Comparison of ENCODE assay signal across 12 mouse cellular contexts in the genomic region with DNA sequence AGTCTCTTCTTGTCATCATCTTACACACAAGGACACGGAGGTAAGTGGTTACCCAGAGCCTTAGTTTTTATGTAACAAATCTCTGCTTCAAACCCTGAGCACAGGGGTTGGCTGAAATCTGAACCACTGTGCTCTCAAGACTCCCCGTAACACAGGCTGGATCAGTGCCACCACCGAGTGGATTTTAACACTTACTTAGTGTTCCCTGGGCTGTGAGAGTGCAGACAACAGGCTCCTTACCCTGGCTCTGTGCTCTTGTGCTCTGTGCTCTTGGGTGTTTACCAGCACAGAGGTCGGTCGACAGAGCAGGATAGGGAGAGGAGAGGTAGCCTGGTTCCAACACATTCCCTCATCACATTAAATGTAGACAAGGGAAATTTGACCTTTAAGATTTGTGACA.
DNase-seq lines count a peak whose midpoint lies in the region; ATAC-seq lines count a peak whose summit lies in the region.
"Had no signal": no experiment of that assay in that cellular context is flagged by ENCODE, and none has a peak within 500 bp of the region (broad histone marks: within the 10 kb centered on the region; RNA-seq: fewer than 3 reads in every experiment).

No protein-coding gene starts in this region.

- H3K36me3 ChIP-seq in embryonic facial prominence, embryonic 12.5 days = no peaks in the 10 kb centered on the region
- H3K36me3 ChIP-seq in heart, embryonic 16.5 days (ENCODE audit: control insufficient read depth, insufficient read depth) = no peaks in the 10 kb centered on the region
- H3K36me3 ChIP-seq in lung, embryonic 16.5 days (ENCODE audit: control insufficient read depth, insufficient read depth, low read length) = no peaks in the 10 kb centered on the region
- no peaks in the 10 kb centered on the region for H3K36me3 ChIP-seq in forebrain, embryonic 16.5 days (ENCODE audit: control insufficient read depth, insufficient read depth)
- H3K36me3 ChIP-seq in forebrain, embryonic 15.5 days = no peaks in the 10 kb centered on the region

- H3K9ac ChIP-seq in embryonic facial prominence, embryonic 12.5 days = no peak overlapping the region
- no peak overlapping the region for H3K9ac ChIP-seq in heart, embryonic 16.5 days (ENCODE audit: low read length)
- no peak overlapping the region for H3K9ac ChIP-seq in lung, embryonic 16.5 days (ENCODE audit: low read length)
- no peak overlapping the region for H3K9ac ChIP-seq in forebrain, embryonic 16.5 days (replicated peaks; ENCODE audit: low read depth, low read length)
- H3K9ac ChIP-seq in forebrain, embryonic 15.5 days (replicated peaks) = no peak overlapping the region

- H3K27me3 ChIP-seq in embryonic facial prominence, embryonic 12.5 days = no peaks in the 10 kb centered on the region
- H3K27me3 ChIP-seq in heart, embryonic 16.5 days (ENCODE audit: control insufficient read depth, insufficient read depth, low read length) = no peaks in the 10 kb centered on the region
- no peaks in the 10 kb centered on the region for H3K27me3 ChIP-seq in lung, embryonic 16.5 days (ENCODE audit: control insufficient read depth, insufficient read depth, low read depth, low read length)
- no peaks in the 10 kb centered on the region for H3K27me3 ChIP-seq in forebrain, embryonic 16.5 days (replicated peaks; ENCODE audit: control insufficient read depth, insufficient read depth, low read length)
- no peaks in the 10 kb centered on the region for H3K27me3 ChIP-seq in forebrain, embryonic 15.5 days

- H3K27ac ChIP-seq in embryonic facial prominence, embryonic 12.5 days = peak overlapping the region; percentile 32; the same call in 1 of the 2 replicates
- no peak overlapping the region for H3K27ac ChIP-seq in heart, embryonic 16.5 days (ENCODE audit: low read length)
- no peak overlapping the region for H3K27ac ChIP-seq in lung, embryonic 16.5 days (ENCODE audit: low read length)
- no peak overlapping the region for H3K27ac ChIP-seq in forebrain, embryonic 16.5 days (ENCODE audit: low read length)
- H3K27ac ChIP-seq in forebrain, embryonic 15.5 days (replicated peaks) = no peak overlapping the region

- peaks cover 33% of the 10 kb centered on the region; the same call in 1 of the 2 replicates for H3K4me1 ChIP-seq in embryonic facial prominence, embryonic 12.5 days
- H3K4me1 ChIP-seq in heart, embryonic 16.5 days (ENCODE audit: control insufficient read depth, insufficient read depth, low read length) = peaks cover 16% of the 10 kb centered on the region
- H3K4me1 ChIP-seq in lung, embryonic 16.5 days (replicated peaks; ENCODE audit: control insufficient read depth, insufficient read depth, low read length) = peaks cover 2% of the 10 kb centered on the region; the same call in 1 of the 2 replicates
- peaks cover 8% of the 10 kb centered on the region for H3K4me1 ChIP-seq in forebrain, embryonic 16.5 days (replicated peaks; ENCODE audit: control insufficient read depth, insufficient read depth, low read length)
- peaks cover 11% of the 10 kb centered on the region for H3K4me1 ChIP-seq in forebrain, embryonic 15.5 days

- H3K9me3 ChIP-seq in embryonic facial prominence, embryonic 12.5 days = no peaks in the 10 kb centered on the region
- no peaks in the 10 kb centered on the region for H3K9me3 ChIP-seq in heart, embryonic 16.5 days (replicated peaks; ENCODE audit: control insufficient read depth, low read length)
- no peaks in the 10 kb centered on the region for H3K9me3 ChIP-seq in lung, embryonic 16.5 days (ENCODE audit: control insufficient read depth, low read length)
- H3K9me3 ChIP-seq in forebrain, embryonic 16.5 days (ENCODE audit: control insufficient read depth, low read length) = no peaks in the 10 kb centered on the region
- no peaks in the 10 kb centered on the region for H3K9me3 ChIP-seq in forebrain, embryonic 15.5 days

- H3K4me3 ChIP-seq in embryonic facial prominence, embryonic 12.5 days = no peak overlapping the region
- no peak overlapping the region for H3K4me3 ChIP-seq in heart, embryonic 16.5 days (ENCODE audit: low read length)
- no peak overlapping the region for H3K4me3 ChIP-seq in lung, embryonic 16.5 days (ENCODE audit: low read length)
- no peak overlapping the region for H3K4me3 ChIP-seq in forebrain, embryonic 16.5 days (replicated peaks; ENCODE audit: low read length)
- no peak overlapping the region for H3K4me3 ChIP-seq in forebrain, embryonic 15.5 days

- H3K4me2 ChIP-seq in embryonic facial prominence, embryonic 12.5 days (replicated peaks) = no peak overlapping the region
- no peak overlapping the region for H3K4me2 ChIP-seq in heart, embryonic 16.5 days (ENCODE audit: low read depth, low read length)
- no peak overlapping the region for H3K4me2 ChIP-seq in lung, embryonic 16.5 days (ENCODE audit: low read depth, low read length)
- H3K4me2 ChIP-seq in forebrain, embryonic 16.5 days (ENCODE audit: low read length) = no peak overlapping the region
- no peak overlapping the region for H3K4me2 ChIP-seq in forebrain, embryonic 15.5 days (replicated peaks)

- ATAC-seq in embryonic facial prominence, embryonic 12.5 days (ENCODE audit: insufficient number of reproducible peaks, insufficient read depth, low FRiP score, low TSS enrichment) = no peak
- ATAC-seq in heart, embryonic 16.5 days (replicated peaks; ENCODE audit: extremely low read depth, insufficient read depth, low FRiP score) = peak; percentile 57
- ATAC-seq in lung, embryonic 16.5 days (ENCODE audit: low read depth) = peak; percentile 77
- no peak for ATAC-seq in forebrain, embryonic 16.5 days
- no peak for ATAC-seq in forebrain, embryonic 15.5 days (replicated peaks)

- peak; percentile 54 for DNase-seq in gastrocnemius, adult 18-20 months (ENCODE audit: low spot score)
- no peak for DNase-seq in gastrocnemius, adult 8-10 months (ENCODE audit: low spot score in 2 of 2)
- DNase-seq in thymus, postnatal 25 days = no peak
- DNase-seq: cerebellum, adult 11-12 months; kidney, adult 8-10 months; right cerebral cortex, postnatal 14 days; thymus, postnatal 14 days had no signal

- WGBS in embryonic facial prominence, embryonic 12.5 days = 36% methylated on average over 5 of the region's 5 CpGs
- WGBS in heart, embryonic 16.5 days = 18% methylated on average over 5 of the region's 5 CpGs
- 17% methylated on average over 5 of the region's 5 CpGs for WGBS in lung, embryonic 16.5 days
- WGBS in forebrain, embryonic 16.5 days = 37% methylated on average over 5 of the region's 5 CpGs
- WGBS in forebrain, embryonic 15.5 days = 30% methylated on average over 5 of the region's 5 CpGs

Comparison
In these comparisons a context has a peak if more than half of its experiments do, and no peak if none do; other contexts are left out.
1. ATAC-seq: peak in heart, embryonic 16.5 days (single experiment) and lung, embryonic 16.5 days (single experiment); none in embryonic facial prominence, embryonic 12.5 days (single experiment), forebrain, embryonic 16.5 days (single experiment) and forebrain, embryonic 15.5 days (single experiment).